Mouse (Mus musculus): ENCODE results near the gene Btbd11.
A peak's percentile ranks its signal among the peaks of the same experiment; 100 is the strongest.

DNA sequence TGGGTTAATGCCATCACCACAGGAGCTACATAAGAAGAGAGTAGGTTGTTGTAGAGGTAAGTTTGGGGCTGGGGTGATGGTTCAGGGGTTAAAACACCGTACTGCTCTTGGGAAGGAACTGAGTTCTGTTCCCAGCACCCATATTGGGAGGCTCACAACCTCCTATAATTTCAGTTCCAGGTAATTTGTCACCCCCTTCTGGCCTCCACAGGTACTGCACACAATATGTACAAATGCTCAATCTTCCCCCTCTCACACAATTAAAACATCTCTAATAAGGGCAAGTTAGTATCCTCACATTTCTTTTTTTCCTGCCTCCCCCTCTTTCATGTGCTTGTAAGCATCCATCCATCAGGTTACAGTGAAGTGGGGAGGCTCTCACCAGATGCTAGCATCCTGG is 44.7 kb upstream of the Btbd11 start:
- TF ChIP-seq NELFE (IDR thresholded peaks at IDR 0.05; ENCODE audit: low read depth, low read length) (no peak), MAZ (IDR thresholded peaks at IDR 0.05; ENCODE audit: low read depth, low read length) (no peak), POLR2AphosphoS2 (IDR thresholded peaks at IDR 0.05; ENCODE audit: low read depth, low read length) (no peak), CTCF (conservative IDR thresholded peaks at IDR 0.05 in 1 of 2, IDR thresholded peaks at IDR 0.05 in 1 of 2; ENCODE audit: low read depth in 2 of 2, low read length in 2 of 2) (peak; percentile 49 to 50), ZNF384 (IDR thresholded peaks at IDR 0.05; ENCODE audit: low read depth, low read length) (no peak), KAT2A (IDR thresholded peaks at IDR 0.05; ENCODE audit: insufficient replicate concordance, low read length) (no peak), MYC (IDR thresholded peaks at IDR 0.05; ENCODE audit: low read depth, low read length) (no peak), ELF1 (IDR thresholded peaks at IDR 0.05; ENCODE audit: low read depth, low read length) (no peak), JUND (conservative IDR thresholded peaks at IDR 0.05; ENCODE audit: low read depth, low read length) (no peak), ZC3H11A (IDR thresholded peaks at IDR 0.05; ENCODE audit: low read depth, low read length) (no peak), POLR2A (IDR thresholded peaks at IDR 0.05; ENCODE audit: low read depth, low read length) (no peak), USF2 (conservative IDR thresholded peaks at IDR 0.05; ENCODE audit: low read depth, low read length) (no peak)

Measured in CH12.LX (cell line).